Mouse (Mus musculus) midbrain, embryonic 13.5 days (tissue): ENCODE results near the gene Gpr183. TPM values are rescaled to one million over a fixed set of nuclear protein-coding genes. Genes with fewer than 3 reads are reported as not detected.
A peak's percentile ranks its signal among the peaks of the same experiment; 100 is the strongest.

Experiments
- ATAC-seq: fragments of 200-750 bp; cut with Nextera tagmentation; 2 replicates; pipeline ENCODE4 v1.8.0; 2017; ENCODE audit warnings: mild to moderate bottlenecking, moderate TSS enrichment, moderate library complexity
- H3K27ac ChIP-seq: fragments of 300-500 bp; sonication (generic); 2 replicates; pipeline ENCODE4 v1.5.1; 2015; ENCODE audit warnings: inconsistent platforms, mild to moderate bottlenecking, moderate library complexity
- H3K27me3 ChIP-seq: fragments of 300-500 bp; sonication (generic); 2 replicates; pipeline ENCODE4 v1.6.1; 2015; ENCODE audit warnings: mild to moderate bottlenecking, inconsistent platforms
- H3K36me3 ChIP-seq: fragments of 300-500 bp; sonication (generic); 2 replicates; pipeline ENCODE4 v1.6.1; 2015; ENCODE audit warnings: mild to moderate bottlenecking, inconsistent platforms
- H3K4me1 ChIP-seq: fragments of 300-500 bp; sonication (generic); replicated peaks from 2 replicates; pipeline ENCODE4 v1.6.1; 2015; ENCODE audit warnings: inconsistent platforms
- H3K4me2 ChIP-seq: fragments of 300-500 bp; sonication (generic); replicated peaks from 2 replicates; pipeline ENCODE4 v1.6.1; 2015; ENCODE audit warnings: moderate library complexity, mild to moderate bottlenecking, inconsistent platforms
- H3K4me3 ChIP-seq: fragments of 300-500 bp; sonication (generic); replicated peaks from 2 replicates; pipeline ENCODE4 v1.5.1; 2015; ENCODE audit warnings: mild to moderate bottlenecking, inconsistent platforms
- H3K9ac ChIP-seq: fragments of 300-500 bp; sonication (generic); replicated peaks from 2 replicates; pipeline ENCODE4 v1.6.1; 2015; ENCODE audit warnings: mild to moderate bottlenecking, inconsistent platforms
- H3K9me3 ChIP-seq: fragments of 300-500 bp; sonication (generic); 2 replicates; pipeline ENCODE4 v1.6.1; 2016; ENCODE audit warnings: mild to moderate bottlenecking, inconsistent platforms
- WGBS: fragments of 180-500 bp; shearing (Covaris S2); methylation state at CpG from one replicate; pipeline ENCODE4 v1.1.7; 2015; 5-methylcytosine and 5-hydroxymethylcytosine counted together
- polyA plus RNA-seq: library from polyadenylated mRNA; unstranded; fragments of >200 nt; fragmentation: Nextera tagmentation; extraction: Ambion mirVana; gene quantifications from 2 replicates; pipeline ENCODE4 v1.2.1, GENCODE M21; 2015

Gene Gpr183
- polyA plus RNA-seq, 1 experiment from 2014 or later, result 1.2 TPM

DNA sequence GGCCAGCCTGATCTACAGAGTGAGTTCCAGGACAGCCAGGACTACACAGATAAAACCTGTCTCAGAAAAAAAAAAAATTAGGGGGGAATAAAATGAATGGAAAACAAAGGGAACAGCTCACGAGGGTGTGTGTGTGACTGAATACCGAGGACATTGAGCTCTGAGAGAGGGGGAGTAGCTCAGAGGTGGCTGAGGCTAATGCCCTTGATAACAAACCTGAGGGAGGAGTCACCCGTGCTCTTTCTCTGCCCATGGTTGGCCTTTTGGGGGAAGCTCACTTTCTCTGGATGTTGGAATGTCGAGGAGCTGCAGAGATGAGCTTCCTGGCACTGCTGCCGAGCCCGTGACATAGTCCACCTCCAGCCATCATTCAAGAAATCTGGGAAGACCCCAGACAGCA, 4.0 kb downstream of the Gpr183 start:
- H3K9ac ChIP-seq, result no peak overlapping the region
- 0 out of 2 replicates have a peak, but pooled peaks have one; percentile 6 for ATAC-seq
- H3K27ac ChIP-seq, result no peak overlapping the region
- no peaks in the 10 kb centered on the region for H3K27me3 ChIP-seq
- no peak overlapping the region for H3K4me3 ChIP-seq
- H3K9me3 ChIP-seq, result no peaks in the 10 kb centered on the region
- H3K4me1 ChIP-seq, result no peaks in the 10 kb centered on the region
- 76% methylated on average over 6 of the region's 6 CpGs for WGBS
- H3K36me3 ChIP-seq, result no peaks in the 10 kb centered on the region
- H3K4me2 ChIP-seq, result no peak overlapping the region

DNA sequence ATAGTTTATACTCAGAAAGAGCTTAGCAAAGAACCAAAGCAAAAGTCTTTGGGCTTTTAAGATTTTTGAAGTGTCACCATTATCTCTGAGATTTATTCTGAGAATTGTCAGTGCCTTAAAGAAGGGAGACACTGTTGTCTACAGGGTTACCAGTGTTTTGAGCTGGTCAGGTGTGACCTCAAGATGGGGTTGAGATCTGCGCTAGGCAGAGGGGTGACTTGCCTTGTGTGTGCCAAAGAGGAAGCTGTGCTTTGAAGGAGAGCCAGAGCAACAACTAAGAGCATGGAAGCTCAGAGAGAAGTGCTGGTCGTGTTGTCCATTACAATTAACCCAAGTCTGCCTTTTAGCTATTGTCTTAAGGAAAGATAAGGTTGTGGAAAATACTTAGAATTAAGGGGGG, 4.5 kb downstream of the Gpr183 start:
- no peaks in the 10 kb centered on the region for H3K27me3 ChIP-seq
- H3K4me2 ChIP-seq, result no peak overlapping the region
- 80% methylated on average over 2 of the region's 2 CpGs for whole genome bisulfite sequencing
- H3K27ac ChIP-seq, result no peak overlapping the region
- H3K4me3 ChIP-seq, result no peak overlapping the region
- no peak for ATAC-seq
- H3K36me3 ChIP-seq, result no peaks in the 10 kb centered on the region
- no peak overlapping the region for H3K9ac ChIP-seq
- H3K9me3 ChIP-seq, result no peaks in the 10 kb centered on the region
- H3K4me1 ChIP-seq, result no peaks in the 10 kb centered on the region

DNA sequence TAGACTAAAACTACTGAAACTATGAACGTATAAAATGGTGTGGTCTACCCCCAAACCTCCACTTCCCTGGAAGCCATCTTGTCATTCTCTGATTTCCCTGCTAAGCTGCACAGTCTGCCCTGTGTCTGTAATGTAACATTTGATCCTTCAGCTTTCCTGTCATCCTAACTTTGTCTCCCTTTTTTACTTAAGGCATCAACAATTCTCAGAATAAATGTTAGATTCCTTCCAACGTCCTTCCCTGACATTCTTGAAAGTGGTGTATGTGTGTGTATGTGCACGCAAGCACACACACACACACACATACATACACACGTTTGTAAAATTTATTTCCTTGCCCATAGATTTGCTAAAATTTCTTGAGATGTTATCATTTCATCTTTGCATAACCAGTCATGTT, 5.0 kb downstream of the Gpr183 start:
- no peaks in the 10 kb centered on the region for H3K9me3 ChIP-seq
- H3K4me2 ChIP-seq, result no peak overlapping the region
- WGBS, result 90% methylated on average over 4 of the region's 4 CpGs
- H3K27ac ChIP-seq, result no peak overlapping the region
- H3K36me3 ChIP-seq, result no peaks in the 10 kb centered on the region
- no peak overlapping the region for H3K9ac ChIP-seq
- no peak for ATAC-seq
- H3K4me1 ChIP-seq, result no peaks in the 10 kb centered on the region
- no peak overlapping the region for H3K4me3 ChIP-seq
- H3K27me3 ChIP-seq, result no peaks in the 10 kb centered on the region

DNA sequence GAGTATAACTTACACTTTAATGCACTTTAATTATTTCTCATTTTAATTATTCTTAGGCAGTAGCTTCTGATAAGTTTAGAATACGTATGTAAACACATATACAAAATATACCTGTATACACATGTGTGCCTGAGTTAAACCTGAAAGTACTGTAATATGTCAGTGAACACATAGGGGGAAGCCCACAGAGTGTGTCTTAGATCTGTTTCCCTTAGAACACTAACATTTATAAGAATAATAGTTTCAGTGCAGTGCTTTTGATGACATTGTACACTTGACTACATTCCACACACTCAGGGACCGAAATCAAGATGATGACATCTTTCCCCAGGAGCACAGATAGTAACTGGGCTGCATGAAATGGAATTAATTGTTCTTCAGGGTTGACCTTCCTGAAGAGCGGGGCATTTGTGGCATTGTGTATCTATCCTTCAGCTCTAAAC, 5.4 kb downstream of the Gpr183 start:
- no peaks in the 10 kb centered on the region for H3K9me3 ChIP-seq
- 91% methylated on average over 3 of the region's 3 CpGs for WGBS
- H3K27me3 ChIP-seq, result no peaks in the 10 kb centered on the region
- ATAC-seq, result no peak
- no peak overlapping the region for H3K9ac ChIP-seq
- H3K36me3 ChIP-seq, result 0 out of 2 replicates have a peak, but pooled peaks cover 2% of the 10 kb centered on the region
- no peak overlapping the region for H3K27ac ChIP-seq
- H3K4me2 ChIP-seq, result no peak overlapping the region
- no peaks in the 10 kb centered on the region for H3K4me1 ChIP-seq
- no peak overlapping the region for H3K4me3 ChIP-seq

DNA sequence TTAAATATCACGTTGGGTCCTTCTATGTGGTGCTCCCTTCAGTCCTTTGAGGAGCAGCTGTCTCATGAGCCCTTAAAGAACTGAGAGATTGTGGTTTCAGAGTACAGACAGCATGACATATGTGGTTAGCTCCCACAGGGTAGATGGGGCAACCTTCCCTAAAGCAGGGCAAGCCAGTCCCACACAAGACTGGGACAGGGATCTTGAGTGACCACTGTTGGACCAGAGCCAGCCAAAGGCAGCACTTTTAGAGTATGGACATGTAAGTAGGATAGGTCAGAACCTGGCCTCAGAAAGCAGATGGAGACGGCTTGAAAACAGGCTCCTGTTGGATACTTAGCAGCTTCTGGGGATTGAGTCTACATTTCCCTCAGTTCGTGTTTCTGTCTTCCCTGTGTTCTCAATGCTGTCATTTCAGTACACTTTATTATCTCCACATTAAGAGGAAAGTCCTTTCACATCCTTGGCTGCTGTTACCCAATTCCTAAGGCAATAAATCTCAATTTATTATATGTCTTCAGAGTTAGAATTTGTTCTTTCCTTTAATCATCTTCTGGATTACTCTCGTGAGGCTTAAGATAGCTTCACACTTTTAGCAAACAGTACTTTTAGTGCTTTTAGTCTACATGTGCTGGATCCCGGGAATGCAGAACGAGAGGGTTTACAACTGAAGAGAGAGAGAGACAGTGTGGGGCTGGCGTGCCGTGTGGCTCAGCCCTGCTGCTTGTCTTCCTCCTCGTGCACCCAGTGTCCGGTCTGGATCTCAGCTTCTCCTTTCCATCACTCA, 6.1 kb downstream of the Gpr183 start:
- Histone ChIP-seq H3K9ac (no peak overlapping the region), H3K4me2 (no peak overlapping the region), H3K4me1 (no peaks in the 10 kb centered on the region), H3K36me3 (peaks cover 7% of the 10 kb centered on the region; the same call in 1 of the 2 replicates), H3K27me3 (no peaks in the 10 kb centered on the region), H3K4me3 (no peak overlapping the region), H3K9me3 (no peaks in the 10 kb centered on the region), H3K27ac (no peak overlapping the region)
- 93% methylated on average over 10 of the region's 10 CpGs for WGBS
- ATAC-seq, result no peak

DNA sequence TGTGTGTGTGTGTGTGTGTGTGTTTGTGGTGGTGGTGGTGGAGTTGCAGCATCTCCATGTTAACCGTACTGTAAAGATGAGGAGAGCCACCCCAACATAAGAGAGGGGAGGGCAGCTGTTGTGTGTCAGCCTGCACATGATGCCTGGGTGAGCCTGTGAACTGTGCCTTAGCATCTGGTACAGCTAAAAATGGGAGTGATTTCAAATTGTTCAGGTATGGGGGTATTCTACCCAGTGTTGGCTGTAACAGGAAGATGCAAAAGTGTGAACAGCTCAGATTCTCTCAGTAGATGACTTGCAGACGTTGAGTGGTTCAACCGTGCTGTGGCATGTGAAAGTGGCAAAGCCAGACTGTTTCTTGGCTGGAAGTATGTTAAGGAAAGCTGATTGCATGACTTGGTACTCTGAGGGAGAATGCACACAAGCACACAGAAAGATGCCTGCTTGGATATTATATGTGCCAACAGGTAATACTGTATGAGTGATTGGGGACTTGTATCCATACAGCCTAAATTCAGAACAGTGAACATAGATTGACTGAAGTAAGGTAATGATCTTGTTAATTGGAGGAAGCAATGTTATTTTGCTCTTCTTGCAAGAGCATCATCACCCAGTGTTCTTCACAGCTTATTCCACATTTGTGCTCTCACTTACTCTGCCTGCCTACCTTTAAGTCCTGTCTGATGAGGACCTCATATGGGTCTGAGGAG, 6.8 kb downstream of the Gpr183 start:
- WGBS, result 99% methylated on average over 3 of the region's 3 CpGs
- no peak overlapping the region for H3K4me2 ChIP-seq
- H3K4me1 ChIP-seq, result no peaks in the 10 kb centered on the region
- no peak overlapping the region for H3K9ac ChIP-seq
- H3K4me3 ChIP-seq, result no peak overlapping the region
- H3K27me3 ChIP-seq, result no peaks in the 10 kb centered on the region
- H3K36me3 ChIP-seq, result peaks cover 7% of the 10 kb centered on the region; the same call in 1 of the 2 replicates
- ATAC-seq, result no peak
- no peaks in the 10 kb centered on the region for H3K9me3 ChIP-seq
- no peak overlapping the region for H3K27ac ChIP-seq

DNA sequence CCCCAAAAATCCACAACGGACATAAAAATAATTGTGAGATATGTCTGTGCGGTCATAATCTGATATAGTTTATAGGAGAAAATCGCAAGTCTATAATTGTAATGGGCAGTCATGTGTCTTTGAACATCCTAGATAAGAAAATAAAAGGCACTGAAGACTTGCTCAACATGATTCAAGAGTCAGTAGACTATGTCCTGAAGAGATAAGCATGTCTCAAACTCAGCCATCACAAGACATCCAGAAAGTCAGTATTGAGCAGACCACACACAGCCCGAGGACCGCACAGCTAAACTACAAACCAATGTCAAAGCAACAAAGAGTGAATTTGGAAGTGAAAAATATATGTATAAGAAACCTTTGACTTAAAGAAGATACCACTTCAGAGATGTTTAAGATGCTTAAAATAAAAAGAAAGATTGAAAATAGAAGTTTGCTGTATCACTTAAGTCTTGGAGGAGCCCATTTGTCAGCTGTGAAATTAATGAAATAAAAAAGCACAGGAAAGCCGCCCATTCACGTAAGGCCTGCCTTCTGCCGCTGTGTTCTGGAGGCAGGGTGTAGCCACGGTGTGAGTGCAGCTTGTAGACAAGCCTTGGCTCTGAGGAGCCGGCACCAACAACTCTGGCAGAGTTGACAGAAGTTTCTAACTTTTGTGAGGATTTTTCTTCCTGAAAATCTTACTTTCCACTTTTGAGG, 7.7 kb downstream of the Gpr183 start:
- Histone ChIP-seq H3K27me3 (no peaks in the 10 kb centered on the region), H3K4me3 (no peak overlapping the region), H3K36me3 (peaks cover 7% of the 10 kb centered on the region; the same call in 1 of the 2 replicates), H3K4me1 (no peaks in the 10 kb centered on the region), H3K9ac (no peak overlapping the region), H3K27ac (no peak overlapping the region), H3K9me3 (no peaks in the 10 kb centered on the region), H3K4me2 (no peak overlapping the region)
- 94% methylated on average over 10 of the region's 10 CpGs for WGBS
- ATAC-seq, result no peak

DNA sequence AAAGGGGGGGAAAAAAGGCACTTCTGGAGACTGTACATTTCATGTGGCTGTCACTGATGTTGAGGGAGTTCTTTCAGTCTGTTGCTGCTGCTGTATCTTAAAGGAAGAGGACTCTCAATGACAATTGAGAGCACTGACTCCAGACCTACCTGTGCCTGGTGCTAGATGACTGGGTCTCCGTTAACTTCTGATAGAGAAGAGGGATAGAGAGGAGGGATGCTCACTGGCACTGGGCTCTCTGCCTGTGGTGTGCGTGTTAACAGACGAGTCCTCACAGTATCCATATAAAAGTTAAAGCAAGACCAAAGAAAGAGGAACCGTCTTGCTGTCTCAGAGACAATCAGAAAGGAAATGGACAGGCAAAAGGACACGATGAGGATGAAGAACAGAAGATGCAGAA, 8.7 kb downstream of the Gpr183 start:
- Histone ChIP-seq H3K27ac (no peak overlapping the region), H3K27me3 (no peaks in the 10 kb centered on the region), H3K4me1 (no peaks in the 10 kb centered on the region), H3K9ac (no peak overlapping the region), H3K4me3 (no peak overlapping the region), H3K9me3 (no peaks in the 10 kb centered on the region), H3K36me3 (peaks cover 7% of the 10 kb centered on the region; the same call in 1 of the 2 replicates), H3K4me2 (no peak overlapping the region)
- ATAC-seq, result no peak
- 93% methylated on average over 5 of the region's 5 CpGs for WGBS

DNA sequence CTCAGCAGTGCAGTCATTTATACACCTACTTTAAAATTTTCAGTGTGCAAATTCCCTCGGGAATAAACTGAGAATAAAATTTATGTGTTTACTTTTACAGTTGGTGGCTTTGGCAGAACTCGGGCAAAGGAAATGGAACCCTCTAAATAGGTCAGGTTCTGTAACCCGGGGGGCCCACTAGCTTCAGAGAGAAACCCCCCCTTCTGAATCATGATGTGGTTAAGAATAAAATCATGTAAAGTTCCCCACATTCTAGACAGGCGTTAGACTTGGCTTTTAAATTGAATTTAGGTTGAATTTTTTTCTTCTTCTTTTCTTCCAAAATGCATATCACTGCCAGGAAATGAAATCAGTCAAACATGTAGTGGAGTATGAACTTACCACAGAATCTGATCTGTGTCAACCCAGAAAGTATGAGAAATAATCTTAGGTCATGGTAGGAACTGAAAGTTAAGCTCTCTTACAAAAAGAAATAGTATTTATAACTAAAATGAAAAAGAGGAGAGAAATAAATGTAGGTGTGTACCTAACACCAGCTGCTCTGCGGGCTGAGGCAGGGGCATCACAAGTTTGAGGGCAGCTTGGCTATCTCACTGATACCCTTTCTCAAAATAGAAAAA, 9.7 kb downstream of the Gpr183 start:
- Histone ChIP-seq H3K4me1 (no peaks in the 10 kb centered on the region), H3K9ac (no peak overlapping the region), H3K27ac (no peak overlapping the region), H3K9me3 (no peaks in the 10 kb centered on the region), H3K4me2 (no peak overlapping the region), H3K4me3 (no peak overlapping the region), H3K36me3 (peaks cover 7% of the 10 kb centered on the region; the same call in 1 of the 2 replicates), H3K27me3 (no peaks in the 10 kb centered on the region)
- no peak for ATAC-seq
- WGBS, result 95% methylated on average over 5 of the region's 5 CpGs

DNA sequence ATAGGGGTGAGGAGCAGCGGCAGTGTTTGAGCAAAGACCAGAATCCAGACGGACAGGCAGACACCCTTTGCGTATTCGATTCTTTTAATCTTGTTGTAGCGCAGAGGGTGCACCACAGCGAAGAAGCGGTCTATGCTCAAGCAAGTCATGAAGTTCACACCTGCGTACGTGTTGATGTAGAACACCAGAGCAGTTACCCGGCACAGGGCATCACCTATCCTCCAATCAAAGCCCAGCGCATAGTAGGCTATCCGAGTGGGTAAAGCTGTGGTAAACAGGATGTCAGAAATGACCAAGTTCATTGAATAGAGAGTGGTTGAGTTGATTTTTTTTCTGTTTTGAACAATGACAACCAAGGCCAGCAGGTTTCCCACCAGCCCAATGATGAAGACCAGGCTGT, 10.4 kb downstream of the Gpr183 start:
- Histone ChIP-seq H3K4me1 (no peaks in the 10 kb centered on the region), H3K4me3 (no peak overlapping the region), H3K27ac (no peak overlapping the region), H3K9me3 (no peaks in the 10 kb centered on the region), H3K27me3 (no peaks in the 10 kb centered on the region), H3K36me3 (peaks cover 7% of the 10 kb centered on the region; the same call in 1 of the 2 replicates), H3K9ac (no peak overlapping the region), H3K4me2 (no peak overlapping the region)
- no peak for ATAC-seq
- 96% methylated on average over 12 of the region's 12 CpGs for WGBS

DNA sequence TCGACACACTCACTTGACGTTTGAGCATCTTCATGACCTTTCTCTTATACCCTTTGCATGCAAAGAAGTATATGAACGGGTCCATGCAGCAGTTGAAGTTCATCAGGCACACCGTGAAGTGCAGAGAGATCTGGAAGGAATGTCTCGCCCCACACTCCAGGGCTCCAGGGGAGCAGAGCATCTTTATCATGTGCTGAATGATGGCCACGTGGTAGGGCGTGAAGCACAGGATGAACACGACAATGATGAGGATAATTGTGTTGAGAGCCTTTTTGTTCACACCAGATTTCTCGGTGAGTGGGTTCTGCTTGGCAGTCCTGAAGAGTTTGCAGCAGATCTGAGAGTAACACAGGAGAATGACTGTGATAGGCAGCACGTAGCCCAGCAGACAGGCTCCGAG, 10.9 kb downstream of the Gpr183 start:
- Histone ChIP-seq H3K4me3 (no peak overlapping the region), H3K9ac (no peak overlapping the region), H3K27me3 (no peaks in the 10 kb centered on the region), H3K36me3 (peaks cover 7% of the 10 kb centered on the region; the same call in 1 of the 2 replicates), H3K27ac (no peak overlapping the region), H3K9me3 (no peaks in the 10 kb centered on the region), H3K4me1 (no peaks in the 10 kb centered on the region), H3K4me2 (no peak overlapping the region)
- 92% methylated on average over 11 of the region's 11 CpGs for WGBS
- ATAC-seq, result no peak

DNA sequence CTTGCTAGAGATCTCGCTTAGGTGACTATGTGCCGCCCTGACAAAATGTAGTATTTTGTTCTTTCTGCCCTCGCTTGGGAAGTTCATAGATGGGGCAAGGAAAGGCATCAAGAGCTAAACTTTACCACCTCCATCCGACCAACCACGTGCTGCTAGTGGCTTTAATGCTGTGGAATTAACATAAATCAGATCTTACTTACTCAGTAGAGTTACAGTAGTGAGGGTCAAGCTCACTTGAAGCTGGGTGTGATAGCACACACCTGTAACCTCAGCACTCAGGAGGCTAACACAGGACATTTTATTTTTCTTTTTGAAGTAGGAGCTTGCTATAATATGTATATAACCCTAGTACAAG, 13.0 kb downstream of the Gpr183 start:
- 93% methylated on average over 5 of the region's 5 CpGs for WGBS
- no peaks in the 10 kb centered on the region for H3K9me3 ChIP-seq
- no peak overlapping the region for H3K27ac ChIP-seq
- no peaks in the 10 kb centered on the region for H3K4me1 ChIP-seq
- no peak overlapping the region for H3K4me2 ChIP-seq
- H3K27me3 ChIP-seq, result no peaks in the 10 kb centered on the region
- H3K9ac ChIP-seq, result no peak overlapping the region
- no peak for ATAC-seq
- peaks cover 7% of the 10 kb centered on the region; the same call in 1 of the 2 replicates for H3K36me3 ChIP-seq
- H3K4me3 ChIP-seq, result no peak overlapping the region
